9 mouse cellular contexts compared by ENCODE assay signal in genomic region chr6:37429849-37430470, GRCm38 (mm10). TPM values are rescaled to one million over a fixed set of nuclear protein-coding genes. Genes with fewer than 3 reads are reported as not detected.
DNase-seq lines count a peak whose midpoint lies in the region; ATAC-seq and TF ChIP-seq lines count a peak whose summit lies in the region.
"Had no signal": no experiment of that assay in that cellular context is flagged by ENCODE, and none has a peak within 500 bp of the region (broad histone marks: within the 10 kb centered on the region; RNA-seq: fewer than 3 reads in every experiment).

No protein-coding gene starts in this region.

- no peak for ATAC-seq in forebrain, postnatal 0 days
- 0 out of 2 replicates have a peak, but pooled peaks have one; percentile 8 for ATAC-seq in kidney, embryonic 15.5 days (replicated peaks; ENCODE audit: low FRiP score)
- no peak for ATAC-seq in embryonic facial prominence, embryonic 14.5 days (ENCODE audit: low read depth)
- no peak for ATAC-seq in liver, embryonic 13.5 days (ENCODE audit: low read depth)
- ATAC-seq in monocyte, adult 5-6 weeks (replicated peaks; ENCODE audit: insufficient number of reproducible peaks, low FRiP score, low TSS enrichment, poor library complexity, severe bottlenecking) = no peak

- no peak overlapping the region for H3K4me3 ChIP-seq in forebrain, embryonic 10.5 days
- H3K4me3 ChIP-seq in forebrain, postnatal 0 days (ENCODE audit: low read depth, low read length) = no peak overlapping the region
- H3K4me3 ChIP-seq in kidney, embryonic 15.5 days (replicated peaks) = no peak overlapping the region
- no peak overlapping the region for H3K4me3 ChIP-seq in embryonic facial prominence, embryonic 14.5 days (ENCODE audit: low read depth, low read length)
- no peak overlapping the region for H3K4me3 ChIP-seq in liver, embryonic 13.5 days (replicated peaks)

- H3K9me3 ChIP-seq in forebrain, embryonic 10.5 days = no peaks in the 10 kb centered on the region
- H3K9me3 ChIP-seq in forebrain, postnatal 0 days (ENCODE audit: low read length) = no peaks in the 10 kb centered on the region
- H3K9me3 ChIP-seq in kidney, embryonic 15.5 days (replicated peaks) = no peaks in the 10 kb centered on the region
- H3K9me3 ChIP-seq in embryonic facial prominence, embryonic 14.5 days (ENCODE audit: control insufficient read depth, low read length) = no peaks in the 10 kb centered on the region
- H3K9me3 ChIP-seq in liver, embryonic 13.5 days (replicated peaks) = no peaks in the 10 kb centered on the region

- no peaks in the 10 kb centered on the region for H3K36me3 ChIP-seq in forebrain, embryonic 10.5 days (replicated peaks)
- H3K36me3 ChIP-seq in forebrain, postnatal 0 days (ENCODE audit: insufficient read depth) = no peaks in the 10 kb centered on the region
- peaks cover 23% of the 10 kb centered on the region for H3K36me3 ChIP-seq in kidney, embryonic 15.5 days
- H3K36me3 ChIP-seq in embryonic facial prominence, embryonic 14.5 days (ENCODE audit: control insufficient read depth, insufficient read depth, low read length) = peaks cover 20% of the 10 kb centered on the region
- H3K36me3 ChIP-seq in liver, embryonic 13.5 days = no peaks in the 10 kb centered on the region

- H3K27ac ChIP-seq in forebrain, embryonic 10.5 days = peak overlapping the region; percentile 51; the same call in 1 of the 2 replicates
- no peak overlapping the region for H3K27ac ChIP-seq in forebrain, postnatal 0 days (ENCODE audit: low read depth, low read length)
- H3K27ac ChIP-seq in kidney, embryonic 15.5 days = peak overlapping the region; percentile 97
- peak overlapping the region; percentile 94 for H3K27ac ChIP-seq in embryonic facial prominence, embryonic 14.5 days (replicated peaks; ENCODE audit: low read depth, low read length)
- peak overlapping the region; percentile 77 for H3K27ac ChIP-seq in liver, embryonic 13.5 days

- H3K4me1 ChIP-seq in forebrain, embryonic 10.5 days = peaks cover 22% of the 10 kb centered on the region
- H3K4me1 ChIP-seq in forebrain, postnatal 0 days (ENCODE audit: insufficient read depth) = no peaks in the 10 kb centered on the region; the same call in 1 of the 2 replicates
- peaks cover 87% of the 10 kb centered on the region for H3K4me1 ChIP-seq in kidney, embryonic 15.5 days
- peaks cover 63% of the 10 kb centered on the region for H3K4me1 ChIP-seq in embryonic facial prominence, embryonic 14.5 days (ENCODE audit: control insufficient read depth, insufficient read depth, low read length)
- H3K4me1 ChIP-seq in liver, embryonic 13.5 days (replicated peaks) = peaks cover 68% of the 10 kb centered on the region

- no peak overlapping the region for H3K9ac ChIP-seq in forebrain, postnatal 0 days
- H3K9ac ChIP-seq in kidney, embryonic 15.5 days = no peak overlapping the region
- peak overlapping the region; percentile 44; the same call in 1 of the 2 replicates for H3K9ac ChIP-seq in embryonic facial prominence, embryonic 14.5 days (ENCODE audit: low read depth, low read length)
- no peak overlapping the region for H3K9ac ChIP-seq in liver, embryonic 13.5 days

- H3K27me3 ChIP-seq in forebrain, embryonic 10.5 days (ENCODE audit: poor library complexity, severe bottlenecking) = no peaks in the 10 kb centered on the region
- H3K27me3 ChIP-seq in forebrain, postnatal 0 days (ENCODE audit: insufficient read depth, low read length) = no peaks in the 10 kb centered on the region
- H3K27me3 ChIP-seq in kidney, embryonic 15.5 days = no peaks in the 10 kb centered on the region
- no peaks in the 10 kb centered on the region for H3K27me3 ChIP-seq in embryonic facial prominence, embryonic 14.5 days (replicated peaks; ENCODE audit: control insufficient read depth, insufficient read depth, low read length)
- H3K27me3 ChIP-seq in liver, embryonic 13.5 days = no peaks in the 10 kb centered on the region
- H3K27me3 ChIP-seq: Patski had no signal

- 88% methylated on average over 3 of the region's 3 CpGs for WGBS in forebrain, embryonic 10.5 days
- WGBS in forebrain, postnatal 0 days = 87% methylated on average over 3 of the region's 3 CpGs
- WGBS in kidney, embryonic 15.5 days = 72% methylated on average over 3 of the region's 3 CpGs
- 73% methylated on average over 3 of the region's 3 CpGs for WGBS in embryonic facial prominence, embryonic 14.5 days
- 89% methylated on average over 3 of the region's 3 CpGs for WGBS in liver, embryonic 13.5 days (ENCODE audit: insufficient replicate concordance)

- H3K4me2 ChIP-seq in forebrain, postnatal 0 days (ENCODE audit: low read depth) = no peak overlapping the region
- peak overlapping the region; percentile 51 for H3K4me2 ChIP-seq in kidney, embryonic 15.5 days
- H3K4me2 ChIP-seq in embryonic facial prominence, embryonic 14.5 days (ENCODE audit: low read depth, low read length) = peak overlapping the region; percentile 48
- no peak overlapping the region for H3K4me2 ChIP-seq in liver, embryonic 13.5 days

- TF ChIP-seq CTCF in forebrain, postnatal 0 days (IDR thresholded peaks at IDR 0.05; ENCODE audit: low read depth) = no peak

- DNase-seq in forebrain, embryonic 10.5 days (ENCODE audit: extremely low spot score, low spot score) = no peak
- DNase-seq in forebrain, postnatal 0 days = no peak
- no peak for DNase-seq in kidney, postnatal 14 days
- no peak for DNase-seq in embryonic facial prominence, embryonic 14.5 days (ENCODE audit: low spot score)
- DNase-seq in liver, embryonic 13.5 days = no peak
- no peak for DNase-seq in ovary, postnatal 10 days (ENCODE audit: low spot score)

RNA-seq across cellular contexts. Expression of gene Creb3l2, which starts 12.0 kb away (rescaled TPM):
- 5.2 and 5.9 TPM in 2 replicates for polyA plus RNA-seq in forebrain, embryonic 10.5 days (2016; fragmentation: Nextera tagmentation; extraction: Ambion mirVana)
- 3.2 and 5.0 TPM in 2 replicates for total RNA-seq in forebrain, postnatal 0 days (2014; rRNA removed)
- 1.3 and 2.0 TPM in 2 replicates for polyA plus RNA-seq in forebrain, postnatal 0 days (2015; fragmentation: Nextera tagmentation; extraction: Ambion mirVana)
- polyA plus RNA-seq in kidney, embryonic 15.5 days (2015; fragmentation: Nextera tagmentation; extraction: Ambion mirVana) = 31.1 and 31.4 TPM in 2 replicates
- polyA plus RNA-seq in embryonic facial prominence, embryonic 14.5 days (2014; fragmentation: Nextera tagmentation; extraction: Ambion mirVana) = 34.5 and 35.3 TPM in 2 replicates
- polyA plus RNA-seq in liver, embryonic 13.5 days (2015; fragmentation: Nextera tagmentation; extraction: Ambion mirVana) = 2.7 TPM in 2 replicates
- total RNA-seq in monocyte, adult 5-6 weeks (2017) = 2.9 to 3.8 TPM (median 2.9 TPM) in 3 replicates

Comparison
In these comparisons a context has a peak if more than half of its experiments do, and no peak if none do; other contexts are left out.
1. H3K4me2 ChIP-seq: peak in kidney, embryonic 15.5 days (single experiment) and embryonic facial prominence, embryonic 14.5 days (single experiment); none in forebrain, postnatal 0 days (single experiment) and liver, embryonic 13.5 days (single experiment).